Mouse (Mus musculus): Measurements from ENCODE around the gene Socs4. TPM values are rescaled to one million over a fixed set of nuclear protein-coding genes. Genes with fewer than 3 reads are reported as not detected.
"Not testable (repeated sequence)": the region's sequence is repeated elsewhere in the genome, so short reads cannot be mapped to it uniquely, and the experiment has no call there.

Gene Socs4
- polyA plus RNA-seq, 1 experiment from 2014 or later = 6.0 TPM

- no peaks in the 10 kb centered on the region for H3K4me1 ChIP-seq (ENCODE audit: control insufficient read depth, insufficient read depth, low read length)
- H3K4me2 ChIP-seq (replicated peaks; ENCODE audit: low read depth, low read length) = no peak overlapping the region
- 74% methylated on average over 3 of the region's 3 CpGs for WGBS
- H3K36me3 ChIP-seq (ENCODE audit: control insufficient read depth, insufficient read depth, low read length) = peaks cover 33% of the 10 kb centered on the region
- no peak overlapping the region for H3K9ac ChIP-seq (replicated peaks; ENCODE audit: low read depth, low read length)
- H3K9me3 ChIP-seq (ENCODE audit: control insufficient read depth, low read depth, low read length) = no peaks in the 10 kb centered on the region
- ATAC-seq (ENCODE audit: insufficient number of reproducible peaks, insufficient read depth, low FRiP score, low read depth) = no peak
- no peak overlapping the region for H3K27ac ChIP-seq (ENCODE audit: low read length)
- H3K4me3 ChIP-seq (ENCODE audit: low read depth, low read length) = no peak overlapping the region
- H3K27me3 ChIP-seq (ENCODE audit: control insufficient read depth, insufficient read depth, low read length) = no peaks in the 10 kb centered on the region
Observed at GRCm38 (mm10) chr14:47307669-47308068, 30.9 kb downstream of the Socs4 start.

- Histone ChIP-seq H3K27ac (ENCODE audit: low read length) (no peak overlapping the region), H3K36me3 (ENCODE audit: control insufficient read depth, insufficient read depth, low read length) (peaks cover 31% of the 10 kb centered on the region), H3K27me3 (ENCODE audit: control insufficient read depth, insufficient read depth, low read length) (no peaks in the 10 kb centered on the region), H3K4me3 (ENCODE audit: low read depth, low read length) (no peak overlapping the region), H3K9ac (replicated peaks; ENCODE audit: low read depth, low read length) (no peak overlapping the region), H3K9me3 (ENCODE audit: control insufficient read depth, low read depth, low read length) (no peaks in the 10 kb centered on the region), H3K4me1 (ENCODE audit: control insufficient read depth, insufficient read depth, low read length) (no peaks in the 10 kb centered on the region), H3K4me2 (replicated peaks; ENCODE audit: low read depth, low read length) (no peak overlapping the region)
- WGBS = 87% methylated on average over 1 of the region's 1 CpGs
- ATAC-seq (ENCODE audit: insufficient number of reproducible peaks, insufficient read depth, low FRiP score, low read depth) = no peak
Observed at GRCm38 (mm10) chr14:47309061-47309460, 32.3 kb downstream of the Socs4 start.

DNA sequence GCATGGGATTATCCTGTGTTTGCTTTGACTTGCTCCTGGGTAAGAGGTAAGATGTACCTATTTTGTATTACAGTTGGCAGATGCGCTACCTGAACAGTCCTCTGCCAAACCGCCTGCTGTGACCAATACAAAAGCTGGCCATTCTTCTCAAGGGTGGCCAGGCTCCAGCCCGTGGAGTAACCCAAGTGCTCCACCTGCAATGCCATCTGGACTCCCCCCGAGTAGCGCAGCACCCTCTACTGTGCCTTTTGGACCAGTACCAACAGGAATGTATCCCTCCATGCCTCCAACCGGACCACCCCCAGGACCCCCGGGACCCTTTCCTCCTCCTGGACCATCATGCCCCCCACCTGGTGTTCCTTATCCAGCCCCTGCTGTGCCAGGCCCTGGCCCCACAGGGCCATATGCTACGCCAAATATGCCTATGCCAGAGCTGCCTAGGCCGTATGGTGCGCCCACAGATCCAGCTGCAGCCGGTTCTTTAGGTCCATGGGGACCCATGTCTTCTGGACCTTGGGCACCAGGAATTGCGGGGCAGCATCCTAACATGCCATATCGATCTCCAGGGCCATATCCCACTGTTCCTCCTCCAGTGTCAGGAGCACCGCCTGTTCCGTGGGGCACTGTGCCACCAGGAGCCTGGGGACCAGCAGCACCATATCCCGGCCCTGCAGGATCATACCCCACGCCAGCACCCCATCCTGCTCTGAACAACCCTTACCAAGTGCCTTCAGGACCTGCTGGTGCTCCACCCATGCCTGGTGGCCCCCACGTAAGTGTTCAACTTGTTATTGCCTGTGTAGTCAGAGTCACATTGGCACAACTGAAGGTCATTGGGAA is 33.8 kb downstream of the Socs4 start:
- H3K36me3 ChIP-seq (ENCODE audit: control insufficient read depth, insufficient read depth, low read length) = peaks cover 40% of the 10 kb centered on the region
- 96% methylated on average over 18 of the region's 18 CpGs for WGBS
- no peaks in the 10 kb centered on the region for H3K9me3 ChIP-seq (ENCODE audit: control insufficient read depth, low read depth, low read length)
- no peak overlapping the region for H3K4me3 ChIP-seq (ENCODE audit: low read depth, low read length)
- H3K27ac ChIP-seq (ENCODE audit: low read length) = no peak overlapping the region
- no peak; the same call in 1 of the 2 replicates for ATAC-seq (ENCODE audit: insufficient number of reproducible peaks, insufficient read depth, low FRiP score, low read depth)
- no peak overlapping the region for H3K4me2 ChIP-seq (replicated peaks; ENCODE audit: low read depth, low read length)
- no peak overlapping the region for H3K9ac ChIP-seq (replicated peaks; ENCODE audit: low read depth, low read length)
- H3K27me3 ChIP-seq (ENCODE audit: control insufficient read depth, insufficient read depth, low read length) = no peaks in the 10 kb centered on the region
- no peaks in the 10 kb centered on the region for H3K4me1 ChIP-seq (ENCODE audit: control insufficient read depth, insufficient read depth, low read length)

DNA sequence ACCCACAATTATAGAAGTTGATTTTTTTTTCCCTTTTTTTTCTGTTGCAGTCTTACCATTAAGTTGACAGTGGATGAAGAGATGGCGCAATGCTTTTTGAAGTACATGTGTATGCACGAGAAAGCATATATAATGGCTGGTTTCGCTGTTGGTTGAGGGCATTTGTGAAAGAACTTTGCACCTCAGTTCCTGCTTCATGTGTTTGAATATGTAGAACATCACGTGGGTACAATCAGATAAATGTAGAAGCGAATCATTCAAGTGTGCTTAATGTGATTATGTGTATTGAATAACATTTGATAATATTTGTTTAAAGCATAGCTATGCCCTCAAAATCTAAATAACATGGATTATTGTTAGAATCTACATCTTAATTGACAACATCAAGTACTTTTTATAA is 42.6 kb downstream of the Socs4 start:
- Histone ChIP-seq H3K27me3 (ENCODE audit: control insufficient read depth, insufficient read depth, low read length) (no peaks in the 10 kb centered on the region), H3K9me3 (ENCODE audit: control insufficient read depth, low read depth, low read length) (no peaks in the 10 kb centered on the region), H3K4me2 (replicated peaks; ENCODE audit: low read depth, low read length) (no peak overlapping the region), H3K9ac (replicated peaks; ENCODE audit: low read depth, low read length) (no peak overlapping the region), H3K4me1 (ENCODE audit: control insufficient read depth, insufficient read depth, low read length) (no peaks in the 10 kb centered on the region), H3K27ac (ENCODE audit: low read length) (no peak overlapping the region), H3K36me3 (ENCODE audit: control insufficient read depth, insufficient read depth, low read length) (peaks cover 19% of the 10 kb centered on the region), H3K4me3 (ENCODE audit: low read depth, low read length) (no peak overlapping the region)
- 93% methylated on average over 5 of the region's 5 CpGs for WGBS
- no peak for ATAC-seq (ENCODE audit: insufficient number of reproducible peaks, insufficient read depth, low FRiP score, low read depth)

DNA sequence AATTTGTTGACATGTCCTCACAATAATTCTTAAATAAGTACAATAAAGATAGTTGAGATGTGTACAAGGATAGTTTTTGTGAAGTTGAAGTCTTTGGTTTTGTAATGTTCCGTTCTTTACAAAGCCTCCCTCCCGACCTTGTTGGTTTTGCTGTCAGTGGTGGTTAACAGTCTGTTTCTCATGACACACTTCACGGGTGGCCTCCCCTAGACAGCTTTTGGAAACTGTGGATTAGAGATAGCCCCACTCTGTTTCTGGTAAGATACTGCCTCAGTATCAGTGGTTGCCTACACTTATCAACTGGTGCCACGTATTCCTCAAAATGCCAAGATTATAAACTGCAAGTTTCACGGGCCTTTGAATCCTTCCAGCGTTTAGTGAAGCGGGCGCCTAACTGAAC is 44.9 kb downstream of the Socs4 start:
- H3K27ac ChIP-seq (ENCODE audit: low read length); H3K4me2 ChIP-seq (replicated peaks; ENCODE audit: low read depth, low read length); H3K4me3 ChIP-seq (ENCODE audit: low read depth, low read length); H3K9ac ChIP-seq (replicated peaks; ENCODE audit: low read depth, low read length); H3K4me1 ChIP-seq (ENCODE audit: control insufficient read depth, insufficient read depth, low read length); ATAC-seq (ENCODE audit: insufficient number of reproducible peaks, insufficient read depth, low FRiP score, low read depth); H3K9me3 ChIP-seq (ENCODE audit: control insufficient read depth, low read depth, low read length); H3K27me3 ChIP-seq (ENCODE audit: control insufficient read depth, insufficient read depth, low read length): not testable (repeated sequence)
- 88% methylated on average over 6 of the region's 8 CpGs for WGBS
- H3K36me3 ChIP-seq (ENCODE audit: control insufficient read depth, insufficient read depth, low read length) = peaks cover 13% of the 10 kb centered on the region

GRCm38 (mm10) chr14:47325965-47326761 is 49.4 kb downstream of the Socs4 start:
- no peaks in the 10 kb centered on the region for H3K4me1 ChIP-seq (ENCODE audit: control insufficient read depth, insufficient read depth, low read length)
- no peak overlapping the region for H3K4me3 ChIP-seq (ENCODE audit: low read depth, low read length)

DNA sequence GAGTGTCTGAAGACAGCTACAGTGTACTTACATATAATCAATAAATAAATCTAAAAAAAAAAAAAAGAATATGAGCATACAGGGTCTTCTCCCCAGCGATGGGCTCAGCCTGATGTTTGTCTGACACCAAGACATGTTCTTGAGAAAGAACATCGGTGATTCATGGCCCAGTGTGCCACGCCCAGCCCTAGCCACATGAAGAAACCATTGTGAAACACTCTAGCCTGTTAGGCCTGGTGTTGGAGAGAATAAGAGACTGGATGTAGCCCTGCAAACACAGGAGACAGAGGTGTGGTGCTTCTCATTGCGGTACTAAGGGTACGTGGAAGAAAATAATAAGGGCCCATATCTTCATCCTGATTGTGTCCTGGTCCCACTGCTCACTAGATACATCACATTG is 50.6 kb downstream of the Socs4 start:
- Histone ChIP-seq H3K4me1 (ENCODE audit: control insufficient read depth, insufficient read depth, low read length) (no peaks in the 10 kb centered on the region), H3K27me3 (ENCODE audit: control insufficient read depth, insufficient read depth, low read length) (no peaks in the 10 kb centered on the region), H3K9me3 (ENCODE audit: control insufficient read depth, low read depth, low read length) (no peaks in the 10 kb centered on the region), H3K4me3 (ENCODE audit: low read depth, low read length) (no peak overlapping the region), H3K27ac (ENCODE audit: low read length) (no peak overlapping the region), H3K36me3 (ENCODE audit: control insufficient read depth, insufficient read depth, low read length) (no peaks in the 10 kb centered on the region), H3K4me2 (replicated peaks; ENCODE audit: low read depth, low read length) (no peak overlapping the region), H3K9ac (replicated peaks; ENCODE audit: low read depth, low read length) (no peak overlapping the region)
- 87% methylated on average over 5 of the region's 5 CpGs for WGBS
- ATAC-seq (ENCODE audit: insufficient number of reproducible peaks, insufficient read depth, low FRiP score, low read depth) = no peak

More at GRCm38 (mm10) chr14:47325965-47326761, 49.4 kb downstream of the Socs4 start:
- ATAC-seq (ENCODE audit: insufficient number of reproducible peaks, insufficient read depth, low FRiP score, low read depth) = no peak
- H3K27me3 ChIP-seq (ENCODE audit: control insufficient read depth, insufficient read depth, low read length) = no peaks in the 10 kb centered on the region
- WGBS = 85% methylated on average over 9 of the region's 9 CpGs
- H3K27ac ChIP-seq (ENCODE audit: low read length) = no peak overlapping the region
- H3K9ac ChIP-seq (replicated peaks; ENCODE audit: low read depth, low read length) = no peak overlapping the region
- no peaks in the 10 kb centered on the region for H3K9me3 ChIP-seq (ENCODE audit: control insufficient read depth, low read depth, low read length)
- H3K36me3 ChIP-seq (ENCODE audit: control insufficient read depth, insufficient read depth, low read length) = no peaks in the 10 kb centered on the region
- H3K4me2 ChIP-seq (replicated peaks; ENCODE audit: low read depth, low read length) = no peak overlapping the region

DNA sequence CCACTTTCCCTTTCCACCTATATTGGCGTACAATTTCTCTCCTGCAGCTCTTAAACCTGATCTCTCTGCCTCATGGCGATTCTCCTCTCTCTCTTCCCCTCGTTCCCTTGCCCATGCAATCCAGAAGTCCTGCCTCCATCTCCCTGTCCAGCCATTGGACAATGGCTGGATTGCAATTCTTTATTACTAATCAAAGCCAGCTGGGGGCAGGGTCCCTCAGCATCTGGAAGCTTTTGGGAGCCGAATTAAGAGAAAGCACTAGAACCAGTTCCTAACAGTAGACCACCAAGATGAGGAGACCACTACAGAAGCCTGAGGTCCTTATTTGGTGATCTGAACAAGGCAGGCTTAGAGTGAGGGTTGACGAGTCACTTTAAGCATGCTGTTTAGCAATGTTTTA is 55.2 kb downstream of the Socs4 start:
- Histone ChIP-seq H3K4me3 (ENCODE audit: low read depth, low read length) (no peak overlapping the region), H3K4me2 (replicated peaks; ENCODE audit: low read depth, low read length) (no peak overlapping the region), H3K36me3 (ENCODE audit: control insufficient read depth, insufficient read depth, low read length) (no peaks in the 10 kb centered on the region), H3K9ac (replicated peaks; ENCODE audit: low read depth, low read length) (no peak overlapping the region), H3K27ac (ENCODE audit: low read length) (no peak overlapping the region), H3K9me3 (ENCODE audit: control insufficient read depth, low read depth, low read length) (no peaks in the 10 kb centered on the region), H3K27me3 (ENCODE audit: control insufficient read depth, insufficient read depth, low read length) (no peaks in the 10 kb centered on the region), H3K4me1 (ENCODE audit: control insufficient read depth, insufficient read depth, low read length) (no peaks in the 10 kb centered on the region)
- 67% methylated on average over 5 of the region's 5 CpGs for WGBS
- ATAC-seq (ENCODE audit: insufficient number of reproducible peaks, insufficient read depth, low FRiP score, low read depth) = no peak

All from stomach, embryonic 14.5 days (tissue).